Mouse (Mus musculus): Measurements from ENCODE around the gene Pom121l2. TPM values are rescaled to one million over a fixed set of nuclear protein-coding genes. Genes with fewer than 3 reads are reported as not detected.

The Pom121l2 gene
- total RNA-seq, 2 experiments from 2014 or later = not detected

- no peak for DNase-seq
- intact Hi-C loops (cut with DNase I) = no loop called here
Measured at GRCm38 (mm10) chr13:21992550-21992949, 11.6 kb downstream of the Pom121l2 start.

GRCm38 (mm10) chr13:21993957-21994738 lies 13.2 kb downstream of the Pom121l2 start:
- peak; percentile 24 to 40 for DNase-seq

GRCm38 (mm10) chr13:21994896-21995295 lies 13.9 kb downstream of the Pom121l2 start:
- intact Hi-C loops (cut with DNase I) = loop anchor here (2.0 kb wide), 2 partner anchors 20 kb away; no protein-coding TSS in a partner anchor

More at GRCm38 (mm10) chr13:21993957-21994738, 13.2 kb downstream of the Pom121l2 start:
- intact Hi-C loops (cut with DNase I) = loop anchor here (2.0 kb wide), 2 partner anchors 19 to 21 kb away; no protein-coding TSS in a partner anchor

DNA sequence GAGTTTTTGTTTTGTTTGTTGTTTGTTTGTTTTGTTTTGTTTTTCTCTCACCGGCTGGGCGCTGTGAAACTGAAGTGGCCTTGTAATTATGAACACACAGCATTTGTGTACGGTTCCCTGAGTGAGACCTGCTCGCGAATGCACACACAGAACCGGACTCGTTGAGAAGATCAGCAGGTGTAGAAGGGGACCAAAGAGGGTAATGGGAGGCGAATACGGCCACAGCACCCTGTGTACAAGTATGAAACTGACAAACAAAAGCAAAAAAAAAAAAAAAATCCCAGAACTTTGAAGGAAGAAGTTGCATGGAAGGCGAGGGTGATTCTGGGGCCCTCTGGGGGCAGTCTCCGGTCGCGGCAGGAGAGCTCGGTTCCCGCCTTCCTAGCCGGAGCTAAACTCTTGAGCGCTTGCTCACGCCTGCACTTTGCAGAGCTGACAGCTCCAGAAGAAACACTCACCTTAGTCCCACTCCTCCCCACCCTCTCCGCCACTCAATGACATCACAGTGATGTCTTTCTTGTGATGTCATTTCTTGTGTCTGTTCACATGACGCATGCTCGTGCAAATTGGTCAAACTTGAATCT lies 14.4 kb downstream of the Pom121l2 start:
- intact Hi-C loops (cut with DNase I) = loop anchor here (2.0 kb wide), 2 partner anchors 19 to 21 kb away; no protein-coding TSS in a partner anchor
- DNase-seq = peak in 1 of 2 experiments; percentile 47

More at GRCm38 (mm10) chr13:21994896-21995295, 13.9 kb downstream of the Pom121l2 start:
- DNase-seq = no peak

- intact Hi-C loops (cut with DNase I) = loop anchor here (2.0 kb wide), 1 partner anchor 31 kb away; no protein-coding TSS in a partner anchor
- no peak for DNase-seq
Measured at GRCm38 (mm10) chr13:21996101-21996839, 15.3 kb downstream of the Pom121l2 start.

- intact Hi-C loops (cut with DNase I) = loop anchor here (2.0 kb wide), 1 partner anchor 30 kb away; no protein-coding TSS in a partner anchor
Measured at GRCm38 (mm10) chr13:21996840-21997185, 15.8 kb downstream of the Pom121l2 start.

DNA sequence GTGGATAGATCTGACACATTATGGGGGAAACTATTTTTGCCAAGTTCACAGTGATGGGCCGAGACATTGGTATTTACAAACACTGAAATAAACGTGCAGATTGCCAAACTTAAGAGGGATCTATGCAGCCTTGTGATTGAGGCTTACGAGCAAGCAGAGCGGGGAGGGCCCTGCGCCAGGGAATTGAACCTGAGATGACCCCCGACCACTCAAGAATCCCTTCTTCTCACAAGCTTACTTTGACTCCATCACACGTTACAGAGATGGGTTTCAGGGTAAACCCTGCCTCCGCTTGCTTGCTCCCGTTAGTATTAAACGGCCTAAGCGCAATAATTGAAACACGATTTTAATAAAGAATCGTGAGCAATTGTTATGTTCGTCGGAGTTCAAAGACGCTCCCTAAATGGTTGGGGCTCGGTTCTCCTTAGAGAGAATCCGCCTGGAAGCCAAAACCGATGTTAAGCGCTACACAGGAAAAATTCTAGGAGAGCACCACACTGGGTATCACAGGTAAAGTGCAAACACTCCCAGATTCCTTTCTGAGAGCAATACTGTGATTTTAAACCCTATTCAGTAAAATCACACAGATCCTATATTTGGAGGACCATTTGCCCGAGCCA lies 16.3 kb downstream of the Pom121l2 start:
- intact Hi-C loops (cut with DNase I) = loop anchor here (2.0 kb wide), 1 partner anchor 29 kb away; no protein-coding TSS in a partner anchor
- DNase-seq = no peak

More at GRCm38 (mm10) chr13:21996840-21997185, 15.8 kb downstream of the Pom121l2 start:
- no peak for DNase-seq

GRCm38 (mm10) chr13:21997821-21998220 lies 16.8 kb downstream of the Pom121l2 start:
- intact Hi-C loops (cut with DNase I) = loop anchor here (2.0 kb wide), 1 partner anchor 29 kb away; no protein-coding TSS in a partner anchor
- DNase-seq = no peak

- no peak for DNase-seq
- intact Hi-C loops (cut with DNase I) = no loop called here
Measured at GRCm38 (mm10) chr13:21998412-21998811, 17.4 kb downstream of the Pom121l2 start.

DNA sequence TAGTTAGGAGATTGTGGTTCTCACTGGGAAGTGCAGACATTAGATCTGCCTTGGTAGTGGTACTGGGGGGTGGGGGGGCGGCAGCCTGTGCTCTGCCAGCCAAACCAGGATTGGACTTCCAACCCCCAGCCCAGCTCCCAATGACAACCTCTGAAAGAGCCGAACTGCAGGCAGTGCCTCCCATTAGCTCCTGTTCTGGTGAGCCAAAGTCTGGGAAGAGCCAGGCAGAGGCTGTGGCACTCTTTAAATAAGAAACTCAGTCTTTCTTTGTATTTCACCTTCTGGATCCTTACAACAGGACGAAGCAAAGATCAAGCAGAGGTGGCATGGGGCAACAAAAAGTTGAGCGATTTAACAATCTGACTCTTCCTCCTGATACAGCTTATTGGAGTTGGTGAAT lies 18.2 kb downstream of the Pom121l2 start:
- no peak for DNase-seq
- intact Hi-C loops (cut with DNase I) = no loop called here

GRCm38 (mm10) chr13:22001346-22001745 lies 20.4 kb downstream of the Pom121l2 start:
- intact Hi-C loops (cut with DNase I) = no loop called here
- no peak for DNase-seq

GRCm38 (mm10) chr13:22001823-22002222 lies 20.8 kb downstream of the Pom121l2 start:
- intact Hi-C loops (cut with DNase I) = no loop called here
- DNase-seq = no peak

DNA sequence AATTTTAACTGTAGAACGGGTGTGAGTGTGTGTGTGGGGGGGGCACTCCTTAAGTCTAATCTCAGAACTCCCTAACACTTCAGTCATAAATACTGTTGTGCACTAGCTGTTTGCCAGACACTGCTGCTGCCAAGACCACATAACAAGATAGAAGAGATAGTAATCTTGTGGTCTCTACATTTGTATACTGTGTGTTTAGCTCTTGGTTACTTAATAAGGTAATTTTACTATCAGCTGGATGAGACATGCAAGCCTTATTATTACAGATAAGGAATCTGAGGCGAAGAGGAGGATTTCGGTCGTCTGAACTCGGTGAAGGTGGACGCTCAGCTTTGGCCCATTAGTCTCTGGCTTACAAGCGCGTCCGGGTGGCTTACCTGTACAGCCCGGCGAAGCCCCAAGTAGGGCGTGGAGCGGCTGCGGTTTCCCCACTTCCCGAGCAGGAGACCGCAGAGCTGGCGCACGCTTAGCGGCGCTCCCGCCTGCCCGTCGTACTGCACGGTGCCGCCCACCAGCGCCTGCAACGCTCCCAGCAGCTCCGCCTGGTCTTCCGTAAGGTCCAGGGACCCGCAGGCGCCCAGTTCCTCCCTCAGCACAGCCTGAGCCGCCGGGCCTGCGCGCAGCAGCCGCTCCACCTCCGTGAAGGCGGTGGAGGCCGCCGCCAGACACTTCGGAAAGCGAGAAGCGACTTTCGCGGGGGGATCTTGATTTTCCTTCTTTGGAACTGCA lies 24.8 kb downstream of the Pom121l2 start:
- intact Hi-C loops (cut with DNase I) = no loop called here
- peak; percentile 34 to 52 for DNase-seq

DNA sequence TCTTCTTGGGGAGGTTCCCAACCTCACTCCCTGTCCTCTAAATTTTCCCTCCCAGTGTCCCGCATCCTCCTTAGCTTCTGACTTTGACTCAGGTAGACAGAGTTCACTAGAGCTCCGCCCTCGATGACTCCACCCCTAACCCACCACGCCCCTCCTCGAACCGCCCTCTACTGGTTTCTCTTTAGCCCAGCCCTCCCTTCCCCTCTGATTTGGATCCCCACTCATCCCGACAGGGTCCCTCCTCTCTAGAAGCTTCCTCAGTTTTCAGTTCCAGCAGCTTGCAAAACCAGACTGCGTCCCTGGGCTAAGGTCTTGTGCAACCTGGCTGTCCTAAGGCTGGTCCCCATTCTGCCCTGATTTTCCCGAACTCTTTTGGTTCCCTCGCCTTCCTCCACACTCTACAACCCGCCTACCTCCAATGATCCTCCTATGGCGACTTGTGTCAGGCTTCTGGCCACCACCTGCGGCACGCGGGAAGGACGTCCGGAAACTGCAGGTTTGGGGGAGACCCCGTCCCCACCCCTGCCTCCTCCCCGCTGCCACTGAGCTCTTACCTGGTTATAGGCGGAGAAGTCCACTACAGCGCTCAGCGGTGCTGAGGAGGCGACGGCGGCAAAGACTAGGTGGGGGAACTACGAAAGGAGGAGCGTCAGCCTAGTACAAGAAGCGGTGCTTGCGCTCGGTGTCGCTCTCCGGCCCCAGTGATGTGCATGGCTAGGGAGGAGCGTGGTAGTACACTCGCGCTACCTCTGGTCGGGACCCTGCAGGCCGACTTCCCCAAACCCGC lies 25.5 kb downstream of the Pom121l2 start:
- intact Hi-C loops (cut with DNase I) = no loop called here
- peak in 1 of 2 experiments; percentile 41 for DNase-seq

DNA sequence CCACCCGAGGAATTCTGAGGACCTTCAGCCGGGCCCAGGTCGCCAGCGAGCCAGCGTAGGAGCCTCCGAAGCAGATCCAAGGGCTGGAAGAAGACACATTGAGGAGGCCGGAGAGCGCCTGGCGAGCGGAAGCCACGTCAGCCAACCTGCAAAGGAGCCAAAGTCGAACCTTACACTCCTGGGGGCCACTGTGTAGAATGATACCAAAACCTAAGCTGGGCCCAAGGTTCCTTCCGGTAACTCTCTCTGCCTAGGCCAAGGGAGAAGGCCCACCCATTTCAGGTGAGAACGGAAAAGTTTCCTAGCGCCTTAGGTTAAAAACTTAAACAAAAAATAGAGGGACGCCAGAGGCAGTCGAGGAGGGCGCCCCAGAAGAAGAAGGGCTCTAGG lies 26.1 kb downstream of the Pom121l2 start:
- intact Hi-C loops (cut with DNase I) = no loop called here
- DNase-seq = no peak

DNA sequence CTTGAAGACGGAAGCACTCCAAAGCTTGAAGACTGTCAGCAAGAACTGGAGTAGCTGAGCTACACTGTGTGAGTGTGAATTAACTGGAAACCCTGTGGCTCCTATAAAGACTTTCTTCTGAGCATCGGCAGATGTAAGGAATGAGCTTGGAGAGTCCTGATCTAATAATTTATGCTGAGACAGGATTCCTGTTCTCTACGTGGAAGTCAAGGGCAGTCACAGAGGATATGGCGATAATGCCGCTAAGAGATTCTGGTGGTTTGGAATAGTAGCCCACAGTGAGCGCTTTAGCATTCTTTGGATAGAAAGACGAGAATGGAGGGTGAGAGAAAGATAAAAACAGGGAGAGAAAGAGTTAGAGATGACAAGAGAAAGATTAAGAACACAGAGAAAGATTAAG lies 26.9 kb downstream of the Pom121l2 start:
- intact Hi-C loops (cut with DNase I) = no loop called here

GRCm38 (mm10) chr13:22008707-22009106 lies 27.7 kb downstream of the Pom121l2 start:
- DNase-seq = no peak
- intact Hi-C loops (cut with DNase I) = no loop called here

More for the DNA sequence above, 26.9 kb downstream of the Pom121l2 start:
- no peak for DNase-seq

DNA sequence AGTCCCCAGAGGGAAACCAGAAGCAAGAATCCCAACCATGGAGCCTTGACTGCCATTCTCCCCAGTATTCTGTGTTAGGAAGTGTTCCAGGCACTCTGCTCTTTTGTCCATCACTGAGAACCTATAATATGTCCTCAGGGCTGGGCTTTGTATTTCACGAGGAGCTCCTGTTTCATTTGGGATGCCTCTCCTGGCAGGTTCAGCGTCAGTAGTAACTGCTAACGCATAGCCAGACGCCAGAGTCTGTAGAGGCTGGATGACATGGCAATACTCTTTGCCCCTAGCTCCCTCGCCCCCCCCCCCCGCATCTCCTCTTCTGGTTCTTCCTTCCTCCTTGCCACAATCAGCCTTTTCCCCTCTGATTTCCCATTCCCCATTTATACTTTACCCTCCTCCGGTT lies 28.6 kb downstream of the Pom121l2 start, which contains the start of gene Prss16:
TSS of gene Prss16 (minus strand) at position 101 of the 400 bp plus-strand sequence.
- intact Hi-C loops (cut with DNase I) = no loop called here
- DNase-seq = no peak

DNA sequence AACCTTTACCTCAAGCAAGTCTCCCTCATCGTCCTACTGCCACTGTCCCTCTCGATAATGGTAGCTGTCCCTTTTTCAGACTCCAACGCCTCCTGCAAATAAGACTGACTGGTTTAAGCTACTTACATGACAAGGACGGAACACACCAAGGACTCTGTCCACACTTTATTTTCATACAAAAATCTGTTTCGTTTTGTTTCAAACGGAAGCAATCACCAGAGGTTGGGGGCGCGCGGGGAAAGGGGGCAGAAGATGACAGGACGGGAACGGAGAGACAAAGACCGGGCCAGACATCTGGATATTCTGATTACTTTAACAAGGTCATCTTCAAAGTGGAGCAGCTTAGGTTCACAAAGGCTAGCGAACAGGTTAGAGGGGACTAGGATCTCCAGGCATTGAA lies 32.7 kb downstream of the Pom121l2 start:
- intact Hi-C loops (cut with DNase I) = loop anchor here (2.0 kb wide), 1 partner anchor 19 kb away; no protein-coding TSS in a partner anchor

More for the DNA sequence above, 32.7 kb downstream of the Pom121l2 start:
- DNase-seq = no peak

Data from heart, postnatal 36 days (tissue).